Comparison of ENCODE assay signal across 8 mouse cellular contexts in genomic region chr13:54589996-54590951, GRCm38 (mm10). TPM values are rescaled to one million over a fixed set of nuclear protein-coding genes. Genes with fewer than 3 reads are reported as not detected.
DNase-seq lines count a peak whose midpoint lies in the region; ATAC-seq lines count a peak whose summit lies in the region.

Gene Nop16, minus strand, starts transcription at chr13:54590090.
Gene Higd2a, plus strand, starts transcription at chr13:54590207.

- peak within 1 kb of the TSS; percentile 85 for H3K27ac ChIP-seq in intestine, embryonic 14.5 days (ENCODE audit: low read depth)

- H3K9ac ChIP-seq in intestine, embryonic 14.5 days (ENCODE audit: low read length), result peak within 1 kb of the TSS; percentile 84

- under 1% methylated on average over 51 of the region's 51 CpGs for WGBS in intestine, embryonic 14.5 days

- peaks cover 43% of the 10 kb centered on the region for H3K36me3 ChIP-seq in intestine, embryonic 14.5 days (ENCODE audit: control insufficient read depth, insufficient read depth, low read length)

- H3K4me2 ChIP-seq in intestine, embryonic 14.5 days (ENCODE audit: low read length), result peak within 1 kb of the TSS; percentile 92

- H3K4me3 ChIP-seq in intestine, embryonic 14.5 days (ENCODE audit: low read depth, low read length), result peak within 1 kb of the TSS; percentile 87

- peak; percentile 96 for ATAC-seq in intestine, embryonic 14.5 days (replicated peaks; ENCODE audit: low FRiP score, low TSS enrichment, low read depth)

- DNase-seq in adrenal gland, adult 18-20 months (ENCODE audit: low spot score in 2 of 2), result peak; percentile 90 to 91
- DNase-seq in embryo, embryonic 11 days, result peak; percentile 99
- peak; percentile 95 for DNase-seq in gastrocnemius, postnatal 25 days
- DNase-seq in intestine, embryonic 14.5 days (ENCODE audit: low spot score), result peak; percentile 99
- peak; percentile 97 to 99 for DNase-seq in left cerebral cortex, postnatal 14 days (ENCODE audit: low spot score in 2 of 2)
- peak; percentile 98 for DNase-seq in mesoderm, embryonic 11.5 days (ENCODE audit: low read depth, low spot score)
- DNase-seq in right cerebral cortex, postnatal 36 days (ENCODE audit: low spot score in 2 of 2), result peak; percentile 98
- peak; percentile 98 for DNase-seq in yolk sac, embryonic 10.5 days (ENCODE audit: low spot score)

- intact Hi-C loops in left cerebral cortex, postnatal 14 days (cut with DNase I), result no loop called here

- H3K9me3 ChIP-seq in intestine, embryonic 14.5 days (ENCODE audit: control insufficient read depth, low read length), result no peaks in the 10 kb centered on the region

- peaks cover 13% of the 10 kb centered on the region; the same call in 1 of the 2 replicates for H3K4me1 ChIP-seq in intestine, embryonic 14.5 days (replicated peaks; ENCODE audit: control insufficient read depth, insufficient read depth, low read length)

- no peaks in the 10 kb centered on the region for H3K27me3 ChIP-seq in intestine, embryonic 14.5 days (replicated peaks; ENCODE audit: control insufficient read depth, insufficient read depth, low read length)

RNA-seq across cellular contexts. Expression of gene Nop16, which starts in this region (rescaled TPM):
- total RNA-seq in adrenal gland, adult 18-20 months (2021), result 10 to 100 TPM; 59.7 to 69.7 TPM
- total RNA-seq in gastrocnemius, postnatal 25 days (2021), result 10 to 100 TPM; 16.5 to 17.4 TPM
- 78.8 and 91.5 TPM in 2 replicates for polyA plus RNA-seq in intestine, embryonic 14.5 days (2014; fragmentation: Nextera tagmentation; extraction: Ambion mirVana)
- 10 to 100 TPM; 27.0 to 30.4 TPM for total RNA-seq in left cerebral cortex, postnatal 14 days (2021)

RNA-seq across cellular contexts. Expression of gene Higd2a, which starts in this region (rescaled TPM):
- total RNA-seq in adrenal gland, adult 18-20 months (2021), result 100 to 1,000 TPM; 222 to 239 TPM
- 100 to 1,000 TPM; 144 to 150 TPM for total RNA-seq in gastrocnemius, postnatal 25 days (2021)
- polyA plus RNA-seq in intestine, embryonic 14.5 days (2014; fragmentation: Nextera tagmentation; extraction: Ambion mirVana), result 221 and 239 TPM in 2 replicates
- total RNA-seq in left cerebral cortex, postnatal 14 days (2021), result 100 to 1,000 TPM; 168 to 177 TPM

Comparison
In these comparisons a context has a peak if more than half of its experiments do, and no peak if none do; other contexts are left out.
1. Peak in every context shown above with its lines: DNase-seq, ATAC-seq, H3K4me3 ChIP-seq and H3K27ac ChIP-seq.